Mouse (Mus musculus): Measurements from ENCODE around the gene Alg11.

DNA sequence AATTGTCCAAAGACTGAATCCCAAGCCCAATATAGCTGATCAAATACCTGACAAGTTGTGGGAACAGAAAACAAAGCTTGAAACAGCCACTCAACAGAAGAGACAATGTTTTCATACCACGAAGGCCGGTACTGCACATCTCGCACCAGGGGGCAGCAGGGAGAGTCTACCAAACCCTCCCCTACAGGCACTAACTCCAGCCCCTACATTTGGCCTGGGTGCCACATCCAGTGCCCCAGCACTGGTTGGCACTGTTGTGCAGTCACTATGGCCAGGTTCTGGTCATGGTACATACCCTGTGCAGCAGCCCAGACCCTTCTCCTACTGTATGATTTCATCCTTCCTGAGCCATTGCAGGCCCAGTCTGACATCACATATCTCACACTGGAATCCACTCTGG is 31.5 kb upstream of the Alg11 start:
- peak; percentile 55 for TF ChIP-seq CTCF (IDR thresholded peaks at IDR 0.05; ENCODE audit: low read depth)
- no peak for TF ChIP-seq EP300 (IDR thresholded peaks at IDR 0.05; ENCODE audit: low read depth)

All from liver, embryonic 14.5 days (tissue).